Mouse (Mus musculus) thymus, adult 2 months (tissue): ENCODE data around the gene Plxnd1.

Source experiments
- CTCF ChIP-seq: fragments of 200-500 bp; IDR thresholded peaks from 2 replicates; pipeline ENCODE4 v1.5.1; 2012; ENCODE audit warnings: mild to moderate bottlenecking, control low read depth, low read length, moderate library complexity, borderline replicate concordance; ENCODE audit not compliant: control insufficient read depth, poor library complexity, insufficient read depth; ENCODE audit errors: extremely low read depth
- POLR2A ChIP-seq: fragments of 200-500 bp; IDR thresholded peaks from 2 replicates; pipeline ENCODE4 v1.6.1; 2012; ENCODE audit warnings: mild to moderate bottlenecking, low read length, control low read depth, moderate library complexity; ENCODE audit not compliant: control insufficient read depth, poor library complexity, insufficient read depth; ENCODE audit errors: extremely low read depth

DNA sequence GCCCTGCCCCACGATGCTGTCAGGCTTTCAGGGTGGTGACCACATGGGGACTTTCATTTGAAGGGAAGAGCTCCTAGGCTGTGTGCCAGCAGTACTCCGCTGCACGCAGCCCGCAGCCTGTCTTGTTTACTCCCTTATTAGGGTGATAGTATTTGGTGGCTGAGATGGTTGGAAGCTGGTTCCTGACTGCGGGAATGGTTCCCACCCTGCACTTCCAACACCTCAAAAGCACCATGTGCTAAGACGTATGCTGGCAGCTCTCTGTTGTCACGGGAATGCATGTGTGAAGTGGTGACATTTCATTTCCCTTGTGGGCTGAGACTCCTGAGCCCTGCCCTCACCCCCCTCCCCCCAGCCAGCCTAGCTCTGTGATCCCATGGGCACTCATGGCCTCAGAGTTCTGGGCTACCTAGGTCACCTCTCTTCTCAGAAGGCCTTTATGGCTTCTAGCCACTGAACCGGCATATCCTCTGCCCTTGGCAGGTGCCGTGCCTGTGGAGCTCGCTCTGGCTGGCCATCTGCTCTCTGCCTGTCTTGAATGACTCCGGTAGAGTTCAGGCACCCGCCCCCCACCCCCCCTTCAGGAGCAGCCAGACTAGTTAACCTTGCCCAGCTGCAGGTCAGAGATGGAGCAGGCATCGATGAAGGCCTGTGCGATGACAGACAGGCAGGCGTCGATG, 37.7 kb downstream of the Plxnd1 start:
- no peak for TF ChIP-seq CTCF
- no peak for TF ChIP-seq POLR2A
